Mouse (Mus musculus) kidney, postnatal 0 days (tissue): ENCODE measurements at regions not wholly inside any gene's neighbourhood (a gene's known extent, or its start where the extent isn't known, plus 50 kb on each side); places are given as distances from the start of the nearest gene placed in this dataset.

Source experiments
- ATAC-seq: fragments of 200-750 bp; cut with Nextera tagmentation; replicated peaks from 2 replicates; pipeline ENCODE4 v1.8.0; 2017; ENCODE audit warnings: low read depth, moderate number of reproducible peaks, moderate TSS enrichment, moderate library complexity; ENCODE audit not compliant: low FRiP score
- DNase-seq: peaks from one replicate; pipeline ENCODE4 v3.0.0-alpha.2; 2016; ENCODE audit warnings: low spot score
- H3K27ac ChIP-seq: fragments of 300-500 bp; sonication (generic); 2 replicates; pipeline ENCODE4 v1.5.1; 2014; ENCODE audit warnings: mild to moderate bottlenecking
- H3K27me3 ChIP-seq: fragments of 300-500 bp; sonication (generic); 2 replicates; pipeline ENCODE4 v1.6.1; 2014; ENCODE audit warnings: low read length, mixed read lengths; ENCODE audit not compliant: insufficient read depth
- H3K36me3 ChIP-seq: fragments of 300-500 bp; sonication (generic); 2 replicates; pipeline ENCODE4 v1.6.1; 2014; ENCODE audit warnings: low read length, mixed read lengths; ENCODE audit not compliant: insufficient read depth
- H3K4me1 ChIP-seq: fragments of 300-500 bp; sonication (generic); replicated peaks from 2 replicates; pipeline ENCODE4 v1.6.1; 2014; ENCODE audit warnings: antibody characterized with exemption, low read length, mixed read lengths; ENCODE audit not compliant: insufficient read depth
- H3K4me2 ChIP-seq: fragments of 300-500 bp; sonication (generic); 2 replicates; pipeline ENCODE4 v1.6.1; 2014; ENCODE audit warnings: mild to moderate bottlenecking, low read length, moderate library complexity, mixed read lengths
- H3K4me3 ChIP-seq: fragments of 300-500 bp; sonication (generic); replicated peaks from 2 replicates; pipeline ENCODE4 v1.5.1; 2014; ENCODE audit warnings: low read depth, low read length
- H3K9ac ChIP-seq: fragments of 300-500 bp; sonication (generic); 2 replicates; pipeline ENCODE4 v1.6.1; 2014; ENCODE audit warnings: low read depth, low read length
- H3K9me3 ChIP-seq: fragments of 300-500 bp; sonication (generic); replicated peaks from 2 replicates; pipeline ENCODE4 v1.6.1; 2016; ENCODE audit warnings: low read length, inconsistent platforms, mixed read lengths
- CTCF ChIP-seq: IDR thresholded peaks from 2 replicates; pipeline ENCODE4 v1.5.1; 2016; ENCODE audit warnings: antibody characterized with exemption, low read depth, mild to moderate bottlenecking, moderate library complexity
- WGBS: fragments of 180-500 bp; shearing (Covaris S2); extraction: QIAGEN DNeasy Blood & Tissue Kit; methylation state at CpG from one replicate; pipeline ENCODE4 v1.1.7; 2014; 5-methylcytosine and 5-hydroxymethylcytosine counted together

DNA sequence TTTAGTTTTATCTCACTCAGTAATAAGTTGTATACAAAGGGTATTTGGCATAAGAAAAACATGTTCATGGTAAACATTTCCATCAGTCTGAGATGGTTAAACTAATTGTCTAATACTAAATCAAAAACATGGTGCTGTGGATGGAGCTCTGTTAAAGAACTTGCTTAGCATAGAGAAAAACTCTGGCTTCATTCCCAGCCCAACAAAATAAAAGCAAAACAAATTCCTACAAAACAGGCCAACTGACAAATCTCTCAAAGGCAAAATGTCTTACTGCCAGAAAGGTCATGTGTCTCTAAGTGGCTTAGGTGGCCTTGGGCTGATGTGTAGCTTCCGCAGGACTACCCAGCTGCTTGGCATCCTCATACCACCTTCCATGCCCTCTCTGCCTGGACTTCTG lies 505.4 kb upstream of the Fbxo33 start:
- Histone ChIP-seq H3K4me1 (no peaks in the 10 kb centered on the region), H3K9me3 (no peaks in the 10 kb centered on the region), H3K4me3 (no peak overlapping the region), H3K36me3 (no peaks in the 10 kb centered on the region), H3K9ac (no peak overlapping the region), H3K4me2 (no peak overlapping the region), H3K27me3 (no peaks in the 10 kb centered on the region), H3K27ac (no peak overlapping the region)
- TF ChIP-seq CTCF: no peak
- DNase-seq: no peak
- ATAC-seq: no peak
- 55% methylated on average over 1 of the region's 1 CpGs for WGBS

GRCm38 (mm10) chr12:59722471-59723182 lies 503.1 kb upstream of the Fbxo33 start:
- Histone ChIP-seq H3K4me1 (no peaks in the 10 kb centered on the region), H3K27me3 (no peaks in the 10 kb centered on the region), H3K36me3 (no peaks in the 10 kb centered on the region), H3K4me2 (no peak overlapping the region), H3K9ac (no peak overlapping the region), H3K27ac (no peak overlapping the region), H3K9me3 (no peaks in the 10 kb centered on the region), H3K4me3 (no peak overlapping the region)
- 82% methylated on average over 6 of the region's 6 CpGs for WGBS
- ATAC-seq: no peak
- no peak for DNase-seq
- TF ChIP-seq CTCF: no peak

- ATAC-seq (no peak), DNase-seq (no peak)
- Histone ChIP-seq H3K9ac (no peak overlapping the region), H3K27ac (no peak overlapping the region), H3K4me1 (no peaks in the 10 kb centered on the region), H3K9me3 (no peaks in the 10 kb centered on the region), H3K27me3 (no peaks in the 10 kb centered on the region), H3K36me3 (no peaks in the 10 kb centered on the region), H3K4me2 (no peak overlapping the region), H3K4me3 (no peak overlapping the region)
- 77% methylated on average over 3 of the region's 3 CpGs for WGBS
- no peak for TF ChIP-seq CTCF
Observed at GRCm38 (mm10) chr12:59713216-59713615, 493.7 kb upstream of the Fbxo33 start.

DNA sequence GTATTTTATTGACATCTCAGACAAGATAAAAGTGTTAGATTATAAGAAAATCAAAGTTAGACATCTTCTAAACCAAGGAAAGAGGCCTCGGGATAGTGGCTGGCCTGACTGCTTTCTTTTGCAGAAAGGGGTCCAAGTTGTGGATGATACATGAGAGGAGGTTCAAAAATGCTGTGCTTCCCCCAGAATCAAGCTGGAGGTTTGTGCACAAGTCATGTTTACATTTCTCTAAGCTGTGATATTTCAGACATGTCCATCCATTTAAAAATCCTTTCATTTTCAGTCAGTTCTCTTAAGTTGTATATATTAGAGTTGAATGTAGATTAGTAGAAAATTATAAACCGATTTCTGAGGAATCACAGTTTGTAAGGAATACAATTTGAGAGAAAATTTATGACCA lies 463.7 kb upstream of the Fbxo33 start:
- no peak for DNase-seq
- Histone ChIP-seq H3K27me3 (no peaks in the 10 kb centered on the region), H3K27ac (no peak overlapping the region), H3K4me3 (no peak overlapping the region), H3K4me1 (no peaks in the 10 kb centered on the region), H3K9me3 (no peaks in the 10 kb centered on the region), H3K36me3 (no peaks in the 10 kb centered on the region), H3K4me2 (no peak overlapping the region), H3K9ac (no peak overlapping the region)
- TF ChIP-seq CTCF: no peak
- 78% methylated on average over 2 of the region's 2 CpGs for WGBS
- ATAC-seq: no peak

- no peak overlapping the region for H3K9ac ChIP-seq
- no peaks in the 10 kb centered on the region for H3K4me1 ChIP-seq
- ATAC-seq: no peak
- H3K9me3 ChIP-seq: no peaks in the 10 kb centered on the region
- no peak overlapping the region for H3K27ac ChIP-seq
- H3K4me3 ChIP-seq: no peak overlapping the region
- DNase-seq: no peak
- no peaks in the 10 kb centered on the region for H3K27me3 ChIP-seq
- H3K36me3 ChIP-seq: no peaks in the 10 kb centered on the region
- no peak for TF ChIP-seq CTCF
- no peak overlapping the region for H3K4me2 ChIP-seq
Observed at GRCm38 (mm10) chr12:59663161-59663560, 443.6 kb upstream of the Fbxo33 start.

DNA sequence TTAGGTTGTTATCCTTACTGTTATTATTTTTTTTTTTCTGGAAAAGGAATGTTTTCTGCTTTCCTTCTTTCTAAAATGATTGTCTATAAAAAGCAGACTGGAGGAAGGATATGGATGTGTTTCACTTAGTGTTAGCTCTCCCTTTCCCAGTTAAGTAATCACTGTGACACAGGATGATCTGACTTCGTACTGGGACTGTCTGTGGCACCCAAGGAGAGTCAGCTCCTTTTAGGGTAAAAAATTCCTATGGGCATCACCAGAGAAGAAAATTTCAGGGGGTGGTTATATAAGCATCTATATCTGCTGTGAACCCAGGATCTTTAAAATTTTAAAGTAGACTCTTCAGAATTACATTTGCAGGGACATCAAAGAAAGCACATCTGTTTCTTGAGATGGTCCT lies 411.2 kb upstream of the Fbxo33 start:
- 87% methylated on average over 1 of the region's 1 CpGs for WGBS
- no peak overlapping the region for H3K4me2 ChIP-seq
- DNase-seq: no peak
- TF ChIP-seq CTCF: no peak
- H3K27me3 ChIP-seq: no peaks in the 10 kb centered on the region
- no peaks in the 10 kb centered on the region for H3K36me3 ChIP-seq
- no peaks in the 10 kb centered on the region for H3K9me3 ChIP-seq
- H3K4me1 ChIP-seq: no peaks in the 10 kb centered on the region
- H3K27ac ChIP-seq: no peak overlapping the region
- no peak overlapping the region for H3K9ac ChIP-seq
- H3K4me3 ChIP-seq: no peak overlapping the region
- ATAC-seq: no peak

DNA sequence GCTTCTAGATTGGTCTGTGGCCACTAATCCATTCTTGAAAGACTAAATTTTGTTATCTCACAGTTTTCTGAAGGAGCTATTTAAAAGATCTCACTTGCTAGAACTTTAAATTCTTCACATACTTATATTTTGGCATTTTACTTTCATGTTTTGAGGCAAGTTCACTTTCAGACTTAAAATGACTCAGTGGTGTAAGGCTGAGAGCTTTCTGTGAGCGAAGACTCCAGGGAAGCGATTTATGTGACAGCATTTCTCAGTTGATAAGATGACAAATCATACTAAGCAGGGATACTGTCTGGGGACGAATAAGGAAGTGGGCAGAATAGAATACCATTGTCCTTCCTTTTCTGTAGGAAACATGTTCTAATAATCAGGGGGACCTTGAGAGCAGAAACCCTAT lies 403.6 kb upstream of the Fbxo33 start:
- no peak overlapping the region for H3K4me3 ChIP-seq
- no peak for TF ChIP-seq CTCF
- no peak overlapping the region for H3K27ac ChIP-seq
- 79% methylated on average over 3 of the region's 3 CpGs for WGBS
- ATAC-seq (no peak), DNase-seq (no peak)
- H3K4me2 ChIP-seq: no peak overlapping the region
- H3K36me3 ChIP-seq: no peaks in the 10 kb centered on the region
- H3K9ac ChIP-seq: no peak overlapping the region
- H3K9me3 ChIP-seq: no peaks in the 10 kb centered on the region
- H3K27me3 ChIP-seq: no peaks in the 10 kb centered on the region
- no peaks in the 10 kb centered on the region for H3K4me1 ChIP-seq
